Mouse (Mus musculus): ENCODE measurements at regions not wholly inside any gene's neighbourhood (a gene's known extent, or its start where the extent isn't known, plus 50 kb on each side); places are given as distances from the start of the nearest gene placed in this dataset.

DNA sequence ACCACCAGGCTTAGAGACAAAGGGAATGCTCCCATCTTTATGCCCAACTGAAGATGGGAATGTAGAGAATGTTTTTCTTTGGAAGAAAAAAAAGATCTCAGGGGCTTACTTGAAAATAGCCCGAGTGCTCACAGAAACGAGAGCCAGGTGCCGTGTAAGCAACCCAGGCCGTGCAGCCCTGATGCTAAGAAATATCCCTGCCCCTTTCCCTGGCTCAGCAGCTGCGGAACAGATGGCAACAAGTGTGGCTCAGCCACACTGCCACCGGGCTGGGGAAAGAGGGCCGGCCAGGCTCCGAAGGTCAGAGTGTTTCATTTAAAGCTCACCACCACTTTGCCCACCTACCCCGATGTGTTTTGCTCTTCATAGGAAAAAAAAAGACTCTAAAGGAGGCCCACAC is 205.7 kb upstream of the Kbtbd8 start:
- 70% methylated on average over 9 of the region's 9 CpGs for WGBS
- H3K27ac ChIP-seq (ENCODE audit: low read depth, low read length): no peak overlapping the region
- H3K4me2 ChIP-seq (ENCODE audit: low read depth, low read length): no peak overlapping the region
- no peaks in the 10 kb centered on the region for H3K27me3 ChIP-seq (ENCODE audit: control insufficient read depth, insufficient read depth, low read length)
- H3K9me3 ChIP-seq (ENCODE audit: control insufficient read depth, low read length): no peaks in the 10 kb centered on the region
- H3K4me1 ChIP-seq (ENCODE audit: control insufficient read depth, insufficient read depth, low read length): no peaks in the 10 kb centered on the region
- no peak for ATAC-seq (ENCODE audit: low read depth)
- H3K36me3 ChIP-seq (ENCODE audit: control insufficient read depth, insufficient read depth, low read length): no peaks in the 10 kb centered on the region
- no peak overlapping the region for H3K9ac ChIP-seq (replicated peaks; ENCODE audit: low read depth, low read length)
- no peak overlapping the region for H3K4me3 ChIP-seq (ENCODE audit: low read depth, low read length)

DNA sequence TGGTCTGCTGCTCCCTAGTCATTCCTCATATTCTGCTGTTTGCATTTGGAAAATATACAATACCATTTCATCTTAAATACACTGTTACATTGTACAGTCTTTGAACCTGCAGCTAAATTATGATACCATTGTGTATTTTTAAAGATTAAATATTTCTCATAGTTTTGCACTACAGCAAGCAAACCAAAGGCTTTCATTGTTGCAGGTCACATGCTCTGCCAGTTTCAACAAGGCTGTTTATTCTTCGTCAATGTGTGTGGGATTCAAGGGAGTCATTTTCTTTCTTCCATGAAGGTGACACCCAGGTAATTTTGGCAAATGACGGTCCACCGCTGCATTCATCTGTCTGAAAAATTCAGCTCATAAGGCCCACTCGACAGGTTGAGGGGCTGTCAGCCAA is 200.9 kb upstream of the Lrig1 start:
- Histone ChIP-seq H3K27ac (ENCODE audit: low read depth, low read length) (no peak overlapping the region), H3K36me3 (ENCODE audit: control insufficient read depth, insufficient read depth, low read length) (no peaks in the 10 kb centered on the region), H3K9me3 (ENCODE audit: control insufficient read depth, low read length) (no peaks in the 10 kb centered on the region), H3K4me2 (ENCODE audit: low read depth, low read length) (no peak overlapping the region), H3K27me3 (ENCODE audit: control insufficient read depth, insufficient read depth, low read length) (no peaks in the 10 kb centered on the region), H3K4me1 (ENCODE audit: control insufficient read depth, insufficient read depth, low read length) (no peaks in the 10 kb centered on the region), H3K4me3 (ENCODE audit: low read depth, low read length) (no peak overlapping the region), H3K9ac (replicated peaks; ENCODE audit: low read depth, low read length) (no peak overlapping the region)
- 83% methylated on average over 4 of the region's 4 CpGs for WGBS
- ATAC-seq (ENCODE audit: low read depth): no peak

DNA sequence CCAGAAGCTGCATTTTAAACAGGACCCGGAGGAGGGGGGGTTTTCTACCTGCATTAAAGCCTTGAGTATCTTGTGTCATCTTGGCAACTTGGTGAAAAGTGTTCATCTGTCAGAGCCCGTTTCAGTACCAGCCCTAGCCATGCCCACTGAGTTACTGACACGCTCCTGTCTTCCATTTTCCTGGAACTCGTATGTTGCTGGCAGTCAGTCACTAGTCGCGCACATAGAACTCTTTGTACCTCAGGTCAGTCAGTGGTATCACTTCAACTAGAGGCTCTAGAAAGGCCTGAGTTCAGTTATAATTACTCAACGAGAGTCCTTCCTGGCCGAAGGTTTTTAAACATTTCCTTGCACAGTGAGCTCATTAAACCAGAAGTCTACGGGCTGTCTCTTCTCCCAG is 198.9 kb upstream of the Lrig1 start:
- H3K27ac ChIP-seq (ENCODE audit: low read depth, low read length): no peak overlapping the region
- no peaks in the 10 kb centered on the region for H3K9me3 ChIP-seq (ENCODE audit: control insufficient read depth, low read length)
- H3K4me3 ChIP-seq (ENCODE audit: low read depth, low read length): no peak overlapping the region
- 92% methylated on average over 9 of the region's 9 CpGs for WGBS
- no peak overlapping the region for H3K4me2 ChIP-seq (ENCODE audit: low read depth, low read length)
- H3K4me1 ChIP-seq (ENCODE audit: control insufficient read depth, insufficient read depth, low read length): no peaks in the 10 kb centered on the region
- no peaks in the 10 kb centered on the region for H3K27me3 ChIP-seq (ENCODE audit: control insufficient read depth, insufficient read depth, low read length)
- no peaks in the 10 kb centered on the region for H3K36me3 ChIP-seq (ENCODE audit: control insufficient read depth, insufficient read depth, low read length)
- no peak overlapping the region for H3K9ac ChIP-seq (replicated peaks; ENCODE audit: low read depth, low read length)
- ATAC-seq (ENCODE audit: low read depth): no peak

DNA sequence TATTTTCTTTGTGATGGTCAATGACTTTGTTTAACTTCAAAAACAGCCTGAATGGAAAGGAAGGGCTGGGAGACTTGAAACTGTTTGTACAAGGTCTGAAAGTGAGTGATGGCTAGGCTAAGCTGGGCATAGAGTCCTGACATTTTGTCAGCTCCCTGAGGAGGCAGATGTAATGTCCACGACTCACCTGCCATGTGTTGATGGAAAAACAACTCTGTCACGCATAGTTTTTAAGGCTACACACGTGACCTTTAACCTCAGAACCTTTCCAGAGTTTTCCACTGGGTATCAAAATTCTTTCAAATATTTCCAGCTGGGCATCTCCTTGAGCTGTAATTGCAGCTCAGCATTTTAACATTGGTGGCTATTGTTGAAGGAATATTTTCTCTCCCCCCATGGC is 190.2 kb upstream of the Lrig1 start:
- H3K4me2 ChIP-seq (ENCODE audit: low read depth, low read length): no peak overlapping the region
- H3K4me3 ChIP-seq (ENCODE audit: low read depth, low read length): no peak overlapping the region
- WGBS: 86% methylated on average over 3 of the region's 3 CpGs
- no peaks in the 10 kb centered on the region for H3K4me1 ChIP-seq (ENCODE audit: control insufficient read depth, insufficient read depth, low read length)
- H3K27me3 ChIP-seq (ENCODE audit: control insufficient read depth, insufficient read depth, low read length): no peaks in the 10 kb centered on the region
- no peaks in the 10 kb centered on the region for H3K36me3 ChIP-seq (ENCODE audit: control insufficient read depth, insufficient read depth, low read length)
- H3K27ac ChIP-seq (ENCODE audit: low read depth, low read length): no peak overlapping the region
- no peaks in the 10 kb centered on the region for H3K9me3 ChIP-seq (ENCODE audit: control insufficient read depth, low read length)
- no peak overlapping the region for H3K9ac ChIP-seq (replicated peaks; ENCODE audit: low read depth, low read length)
- ATAC-seq (ENCODE audit: low read depth): no peak

DNA sequence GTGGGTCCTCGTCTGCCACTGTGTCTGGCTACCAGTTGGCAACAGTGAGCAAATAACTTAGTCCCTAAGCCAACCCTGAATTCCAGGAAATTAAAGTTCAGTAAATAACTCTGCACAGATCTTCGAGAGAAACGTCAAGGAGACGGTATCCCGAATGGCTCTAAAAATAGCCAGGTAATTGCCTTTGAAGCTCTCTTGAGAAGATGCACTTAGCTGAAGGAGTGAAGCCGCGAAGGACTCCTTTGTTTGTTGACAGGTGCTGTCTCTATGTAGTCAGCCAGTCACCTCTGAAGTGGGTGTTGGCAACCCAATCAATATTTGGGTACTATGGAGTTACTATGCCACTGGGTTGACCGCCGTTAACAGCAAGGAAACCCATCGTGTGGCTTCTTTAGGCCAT is 189.3 kb upstream of the Lrig1 start:
- WGBS: 90% methylated on average over 10 of the region's 10 CpGs
- no peaks in the 10 kb centered on the region for H3K27me3 ChIP-seq (ENCODE audit: control insufficient read depth, insufficient read depth, low read length)

DNA sequence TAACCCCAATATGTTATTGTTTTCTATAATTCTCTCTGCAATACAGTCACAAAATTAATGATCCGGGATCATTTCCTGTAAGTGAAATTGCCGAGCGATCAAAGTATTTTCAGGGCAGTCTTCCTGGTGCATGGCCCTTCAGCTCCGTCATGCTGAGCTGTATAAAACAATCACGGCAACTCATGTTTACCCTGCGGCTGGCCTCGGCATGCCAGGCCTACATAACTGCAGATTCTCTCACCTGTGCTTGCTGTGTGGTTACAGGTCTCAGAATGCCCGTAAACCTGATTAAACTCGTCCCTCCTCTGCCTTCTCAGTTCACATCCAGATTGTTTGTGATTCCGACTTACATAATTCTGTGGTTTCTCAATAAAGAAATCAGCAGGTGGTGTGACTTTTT is 181.2 kb upstream of the Lrig1 start:
- WGBS: 71% methylated on average over 10 of the region's 10 CpGs
- Histone ChIP-seq H3K27me3 (ENCODE audit: control insufficient read depth, insufficient read depth, low read length) (no peaks in the 10 kb centered on the region), H3K9ac (replicated peaks; ENCODE audit: low read depth, low read length) (no peak overlapping the region), H3K9me3 (ENCODE audit: control insufficient read depth, low read length) (no peaks in the 10 kb centered on the region), H3K4me3 (ENCODE audit: low read depth, low read length) (no peak overlapping the region), H3K4me2 (ENCODE audit: low read depth, low read length) (no peak overlapping the region), H3K36me3 (ENCODE audit: control insufficient read depth, insufficient read depth, low read length) (no peaks in the 10 kb centered on the region), H3K4me1 (ENCODE audit: control insufficient read depth, insufficient read depth, low read length) (no peaks in the 10 kb centered on the region), H3K27ac (ENCODE audit: low read depth, low read length) (no peak overlapping the region)
- ATAC-seq (ENCODE audit: low read depth): no peak

More for the DNA sequence above, 189.3 kb upstream of the Lrig1 start:
- H3K27ac ChIP-seq (ENCODE audit: low read depth, low read length): no peak overlapping the region
- no peak for ATAC-seq (ENCODE audit: low read depth)
- H3K4me3 ChIP-seq (ENCODE audit: low read depth, low read length): no peak overlapping the region
- H3K4me1 ChIP-seq (ENCODE audit: control insufficient read depth, insufficient read depth, low read length): no peaks in the 10 kb centered on the region
- H3K36me3 ChIP-seq (ENCODE audit: control insufficient read depth, insufficient read depth, low read length): no peaks in the 10 kb centered on the region
- H3K4me2 ChIP-seq (ENCODE audit: low read depth, low read length): no peak overlapping the region
- no peaks in the 10 kb centered on the region for H3K9me3 ChIP-seq (ENCODE audit: control insufficient read depth, low read length)
- no peak overlapping the region for H3K9ac ChIP-seq (replicated peaks; ENCODE audit: low read depth, low read length)

DNA sequence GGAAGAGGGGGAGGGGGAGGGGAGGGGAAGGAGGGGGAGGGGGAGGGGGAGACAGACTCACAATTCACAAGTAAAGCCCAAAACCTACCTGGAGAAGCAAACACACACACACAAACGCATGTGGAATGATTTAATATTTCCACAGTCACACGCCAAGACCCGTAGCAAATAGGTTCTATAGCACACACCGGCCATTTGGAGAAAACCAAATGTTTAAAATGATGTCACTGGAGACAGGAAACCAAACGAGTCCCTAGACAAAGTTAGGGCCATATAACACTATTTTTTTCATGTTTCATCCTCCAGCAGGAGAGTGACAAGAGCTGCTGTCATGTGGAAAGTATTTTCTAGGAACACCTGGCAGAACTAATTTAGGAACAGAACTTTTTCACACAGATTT is 175.9 kb upstream of the Lrig1 start:
- Histone ChIP-seq H3K36me3 (ENCODE audit: control insufficient read depth, insufficient read depth, low read length) (no peaks in the 10 kb centered on the region), H3K4me2 (ENCODE audit: low read depth, low read length) (no peak overlapping the region), H3K27me3 (ENCODE audit: control insufficient read depth, insufficient read depth, low read length) (no peaks in the 10 kb centered on the region), H3K9ac (replicated peaks; ENCODE audit: low read depth, low read length) (no peak overlapping the region), H3K4me3 (ENCODE audit: low read depth, low read length) (no peak overlapping the region), H3K4me1 (ENCODE audit: control insufficient read depth, insufficient read depth, low read length) (no peaks in the 10 kb centered on the region), H3K27ac (ENCODE audit: low read depth, low read length) (no peak overlapping the region), H3K9me3 (ENCODE audit: control insufficient read depth, low read length) (no peaks in the 10 kb centered on the region)
- no peak for ATAC-seq (ENCODE audit: low read depth)
- WGBS: 80% methylated on average over 5 of the region's 5 CpGs

DNA sequence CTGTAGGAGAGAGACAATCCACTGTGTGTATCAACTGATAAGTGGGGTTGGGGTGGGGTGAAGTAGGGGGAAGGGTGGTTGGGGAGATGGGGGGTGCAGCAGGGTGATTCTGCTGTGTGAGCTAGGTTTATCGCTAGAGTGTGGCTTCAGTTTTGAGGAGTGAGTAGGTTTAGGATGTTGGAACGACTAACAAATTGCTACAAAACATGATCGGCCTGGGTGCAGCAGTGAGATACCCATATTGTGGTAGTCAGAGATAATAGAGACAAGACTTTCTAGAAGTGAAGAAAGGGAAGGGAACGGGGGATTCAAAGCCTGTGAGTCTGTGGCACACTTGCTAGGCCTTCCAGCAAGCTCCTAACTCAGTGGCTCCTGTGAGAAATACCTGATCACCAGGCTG is 175.1 kb upstream of the Lrig1 start:
- no peak overlapping the region for H3K27ac ChIP-seq (ENCODE audit: low read depth, low read length)
- H3K27me3 ChIP-seq (ENCODE audit: control insufficient read depth, insufficient read depth, low read length): no peaks in the 10 kb centered on the region
- H3K36me3 ChIP-seq (ENCODE audit: control insufficient read depth, insufficient read depth, low read length): no peaks in the 10 kb centered on the region
- H3K4me2 ChIP-seq (ENCODE audit: low read depth, low read length): no peak overlapping the region
- no peaks in the 10 kb centered on the region for H3K9me3 ChIP-seq (ENCODE audit: control insufficient read depth, low read length)
- ATAC-seq (ENCODE audit: low read depth): no peak
- H3K4me3 ChIP-seq (ENCODE audit: low read depth, low read length): no peak overlapping the region
- H3K4me1 ChIP-seq (ENCODE audit: control insufficient read depth, insufficient read depth, low read length): no peaks in the 10 kb centered on the region
- 91% methylated on average over 4 of the region's 4 CpGs for WGBS
- H3K9ac ChIP-seq (replicated peaks; ENCODE audit: low read depth, low read length): no peak overlapping the region

DNA sequence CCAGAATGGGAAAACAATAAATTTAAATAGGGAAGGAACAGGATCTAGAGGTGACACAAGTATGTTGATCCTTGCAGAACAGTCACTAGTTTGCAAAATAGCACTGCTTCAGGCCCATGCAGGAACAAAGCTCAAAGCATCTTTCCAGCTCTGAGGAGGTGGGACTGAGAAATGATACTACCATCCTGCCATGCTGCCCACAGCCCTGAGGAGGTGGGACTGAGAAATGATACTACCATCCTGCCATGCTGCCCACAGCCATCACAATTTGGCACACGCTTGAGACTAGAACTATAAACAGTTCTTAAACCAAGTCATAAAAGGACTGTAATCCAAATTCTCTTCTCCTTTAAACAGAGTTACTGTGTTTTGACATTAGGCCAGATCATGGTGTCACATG is 174.5 kb upstream of the Lrig1 start:
- H3K27me3 ChIP-seq (ENCODE audit: control insufficient read depth, insufficient read depth, low read length): no peaks in the 10 kb centered on the region
- no peaks in the 10 kb centered on the region for H3K9me3 ChIP-seq (ENCODE audit: control insufficient read depth, low read length)
- ATAC-seq (ENCODE audit: low read depth): no peak
- H3K9ac ChIP-seq (replicated peaks; ENCODE audit: low read depth, low read length): no peak overlapping the region
- H3K4me2 ChIP-seq (ENCODE audit: low read depth, low read length): no peak overlapping the region
- WGBS: 88% methylated on average over 1 of the region's 1 CpGs
- H3K4me1 ChIP-seq (ENCODE audit: control insufficient read depth, insufficient read depth, low read length): no peaks in the 10 kb centered on the region
- no peaks in the 10 kb centered on the region for H3K36me3 ChIP-seq (ENCODE audit: control insufficient read depth, insufficient read depth, low read length)
- no peak overlapping the region for H3K27ac ChIP-seq (ENCODE audit: low read depth, low read length)
- no peak overlapping the region for H3K4me3 ChIP-seq (ENCODE audit: low read depth, low read length)

DNA sequence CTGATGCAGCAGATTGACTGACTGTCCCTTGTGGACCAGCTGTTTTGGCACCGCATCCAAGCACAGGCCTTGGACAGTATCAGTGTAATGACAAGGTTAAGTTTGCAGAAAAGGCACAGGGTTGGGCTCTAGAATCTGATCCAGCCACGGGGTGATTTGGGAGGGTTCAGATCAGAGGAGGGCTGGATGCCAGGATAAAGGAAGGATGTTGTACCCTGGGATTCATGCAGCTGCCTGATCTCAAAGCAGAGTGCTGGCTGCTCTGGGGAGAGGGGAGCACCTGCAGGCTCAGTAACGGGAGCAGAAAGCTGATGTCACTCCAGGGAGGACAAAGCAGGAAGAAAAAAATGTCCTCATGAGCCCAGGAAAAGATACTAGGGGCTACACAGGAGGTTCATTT is 168.0 kb upstream of the Lrig1 start:
- ATAC-seq (ENCODE audit: low read depth): no peak
- H3K4me1 ChIP-seq (ENCODE audit: control insufficient read depth, insufficient read depth, low read length): no peaks in the 10 kb centered on the region
- H3K27ac ChIP-seq (ENCODE audit: low read depth, low read length): no peak overlapping the region
- H3K27me3 ChIP-seq (ENCODE audit: control insufficient read depth, insufficient read depth, low read length): no peaks in the 10 kb centered on the region
- H3K9me3 ChIP-seq (ENCODE audit: control insufficient read depth, low read length): no peaks in the 10 kb centered on the region
- no peak overlapping the region for H3K9ac ChIP-seq (replicated peaks; ENCODE audit: low read depth, low read length)
- H3K4me2 ChIP-seq (ENCODE audit: low read depth, low read length): no peak overlapping the region
- WGBS: 53% methylated on average over 3 of the region's 3 CpGs
- H3K36me3 ChIP-seq (ENCODE audit: control insufficient read depth, insufficient read depth, low read length): no peaks in the 10 kb centered on the region
- no peak overlapping the region for H3K4me3 ChIP-seq (ENCODE audit: low read depth, low read length)

Data from neural tube, embryonic 14.5 days (tissue).